In the genomic region with DNA sequence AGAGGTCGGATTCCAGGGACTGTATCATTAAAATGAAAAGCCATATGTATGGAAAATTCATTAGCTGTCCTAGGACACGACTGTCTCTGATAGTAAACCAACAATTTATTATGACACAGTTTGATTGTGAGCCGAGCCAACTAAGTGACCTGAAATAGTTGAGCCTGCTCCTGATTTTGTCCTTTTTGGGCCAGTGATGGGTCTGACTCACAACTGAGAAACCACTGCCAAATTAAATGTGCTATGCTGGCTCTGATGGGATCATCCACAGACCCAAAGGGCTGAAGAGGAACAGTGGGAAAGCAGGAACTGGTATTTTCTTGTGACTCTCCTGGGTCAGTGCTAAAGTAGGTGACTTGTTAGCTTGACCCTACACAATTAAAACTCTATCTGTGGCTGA, we compare ENCODE assay signal across 20 mouse cellular contexts.
DNase-seq lines count a peak whose midpoint lies in the region.
"Had no signal": no experiment of that assay in that cellular context is flagged by ENCODE, and none has a peak within 500 bp of the region (broad histone marks: within the 10 kb centered on the region; RNA-seq: fewer than 3 reads in every experiment).

No protein-coding gene starts in this region.

- peak; percentile 25 for DNase-seq in adrenal gland, postnatal 14 days
- no peak for DNase-seq in adrenal gland, adult 18-20 months (ENCODE audit: low spot score in 2 of 2)
- DNase-seq in lung, postnatal 36 days: peak; percentile 14
- no peak for DNase-seq in lung, adult 18-20 months
- DNase-seq in adrenal gland, postnatal 36 days: peak; percentile 32 to 42
- DNase-seq in layer of hippocampus, postnatal 14 days (ENCODE audit: low spot score in 2 of 2): no peak
- no peak for DNase-seq in B cell, adult 2 months
- DNase-seq: cerebellum, adult 11-12 months; cerebellum, adult 9-11 months; embryo, embryonic 11 days; forebrain, postnatal 0 days; gastrocnemius, postnatal 14 days; heart, adult 18-20 months; heart, postnatal 4 days; kidney, adult 8-10 months; kidney, postnatal 14 days; layer of hippocampus, adult 9-11 months; liver; midbrain, embryonic 14.5 days; thymus, postnatal 4 days had no signal

Comparison
In these comparisons a context has a peak if more than half of its experiments do, and no peak if none do; other contexts are left out.
1. DNase-seq: peak in adrenal gland, postnatal 14 days (single experiment), lung, postnatal 36 days (single experiment) and adrenal gland, postnatal 36 days (2 of 2); none in adrenal gland, adult 18-20 months (0 of 2), lung, adult 18-20 months (0 of 2), layer of hippocampus, postnatal 14 days (0 of 2) and B cell, adult 2 months (0 of 2).